Mouse (Mus musculus) liver, embryonic 15.5 days (tissue): ENCODE data around the gene Txlng. TPM values are rescaled to one million over a fixed set of nuclear protein-coding genes. Genes with fewer than 3 reads are reported as not detected.
A peak's percentile ranks its signal among the peaks of the same experiment; 100 is the strongest.

ENCODE experiments used
- ATAC-seq: fragments of 200-750 bp; cut with Nextera tagmentation; 2 replicates; pipeline ENCODE4 v1.8.0; 2017; ENCODE audit warnings: moderate number of reproducible peaks, mild to moderate bottlenecking, moderate library complexity; ENCODE audit not compliant: insufficient read depth
- H3K27ac ChIP-seq: fragments of 300-500 bp; sonication (generic); replicated peaks from 2 replicates; pipeline ENCODE4 v1.5.1; 2015; ENCODE audit warnings: mild to moderate bottlenecking, inconsistent platforms
- H3K27me3 ChIP-seq: fragments of 300-500 bp; sonication (generic); 2 replicates; pipeline ENCODE4 v1.6.1; 2015; ENCODE audit warnings: mild to moderate bottlenecking, inconsistent platforms
- H3K36me3 ChIP-seq: fragments of 300-500 bp; sonication (generic); replicated peaks from 2 replicates; pipeline ENCODE4 v1.6.1; 2015; ENCODE audit warnings: moderate library complexity, mild to moderate bottlenecking, inconsistent platforms
- H3K4me1 ChIP-seq: fragments of 300-500 bp; sonication (generic); replicated peaks from 2 replicates; pipeline ENCODE4 v1.6.1; 2015; ENCODE audit warnings: inconsistent platforms
- H3K4me2 ChIP-seq: fragments of 300-500 bp; sonication (generic); 2 replicates; pipeline ENCODE4 v1.6.1; 2015; ENCODE audit warnings: moderate library complexity, mild to moderate bottlenecking, inconsistent platforms
- H3K4me3 ChIP-seq: fragments of 300-500 bp; sonication (generic); replicated peaks from 2 replicates; pipeline ENCODE4 v1.5.1; 2015; ENCODE audit warnings: mild to moderate bottlenecking, inconsistent platforms
- H3K9ac ChIP-seq: fragments of 300-500 bp; sonication (generic); 2 replicates; pipeline ENCODE4 v1.6.1; 2015; ENCODE audit warnings: moderate library complexity, mild to moderate bottlenecking, inconsistent platforms
- H3K9me3 ChIP-seq: fragments of 300-500 bp; sonication (generic); replicated peaks from 2 replicates; pipeline ENCODE4 v1.6.1; 2016; ENCODE audit warnings: inconsistent platforms
- WGBS: fragments of 180-500 bp; shearing (Covaris S2); methylation state at CpG from one replicate; pipeline ENCODE4 v1.1.7; 2015; ENCODE audit warnings: mixed read lengths; ENCODE audit not compliant: insufficient replicate concordance; 5-methylcytosine and 5-hydroxymethylcytosine counted together
- polyA plus RNA-seq: library from polyadenylated mRNA; unstranded; fragments of >200 nt; fragmentation: Nextera tagmentation; extraction: Ambion mirVana; gene quantifications from 2 replicates; pipeline ENCODE4 v1.2.1, GENCODE M21; 2015

Txlng gene
- polyA plus RNA-seq, 1 experiment from 2014 or later = 6.9 TPM

DNA sequence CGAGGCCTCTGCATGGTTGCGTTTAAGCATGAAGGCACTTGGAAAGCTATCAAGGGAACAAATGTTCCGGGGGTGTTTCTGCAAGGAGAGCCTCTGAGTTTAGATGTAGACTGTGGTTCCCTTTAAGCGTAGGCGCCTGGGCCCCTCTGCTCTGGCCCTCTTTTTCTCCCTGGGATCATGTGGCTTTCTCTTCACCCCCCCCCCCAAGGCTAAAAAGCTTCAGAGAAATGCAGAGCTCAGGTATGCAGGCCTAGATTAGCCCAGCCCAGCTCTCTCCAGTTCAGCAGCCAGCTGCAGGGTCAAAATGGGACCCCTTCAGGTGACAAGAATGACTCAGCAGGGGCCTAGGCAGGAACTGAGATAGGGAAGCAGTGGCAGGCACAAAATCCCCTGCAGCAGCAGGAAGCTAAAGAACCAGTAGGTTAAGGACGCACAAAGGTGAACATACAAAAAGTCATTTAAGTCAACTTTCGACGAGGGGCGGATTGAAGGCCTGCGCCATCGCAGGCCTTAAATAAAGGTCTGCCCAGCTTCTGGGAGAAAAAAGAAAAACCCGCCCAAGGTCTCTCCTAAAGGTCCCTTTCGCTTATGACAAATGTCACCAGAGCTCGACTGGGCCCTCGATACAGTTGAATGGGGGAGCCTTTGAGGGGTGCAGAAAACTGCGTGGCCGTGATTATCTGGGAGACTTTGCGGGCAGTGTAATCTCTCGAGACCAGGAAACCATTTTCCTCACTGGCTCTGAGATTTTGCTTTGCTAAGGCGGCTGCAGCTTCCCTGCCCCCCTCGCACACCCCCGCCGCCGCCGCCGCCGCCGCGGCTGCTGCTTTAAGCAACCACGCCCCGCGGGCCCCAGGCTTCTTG lies 69.8 kb downstream of the Txlng start:
- 21% methylated on average over 32 of the region's 32 CpGs for WGBS
- ATAC-seq = no peak
- Histone ChIP-seq H3K4me2 (peak overlapping the region; percentile 75), H3K4me1 (peaks cover 12% of the 10 kb centered on the region), H3K4me3 (peak overlapping the region; percentile 74), H3K27ac (peak overlapping the region; percentile 79), H3K9me3 (no peaks in the 10 kb centered on the region), H3K27me3 (no peaks in the 10 kb centered on the region), H3K36me3 (peaks cover 14% of the 10 kb centered on the region), H3K9ac (peak overlapping the region; percentile 57)

DNA sequence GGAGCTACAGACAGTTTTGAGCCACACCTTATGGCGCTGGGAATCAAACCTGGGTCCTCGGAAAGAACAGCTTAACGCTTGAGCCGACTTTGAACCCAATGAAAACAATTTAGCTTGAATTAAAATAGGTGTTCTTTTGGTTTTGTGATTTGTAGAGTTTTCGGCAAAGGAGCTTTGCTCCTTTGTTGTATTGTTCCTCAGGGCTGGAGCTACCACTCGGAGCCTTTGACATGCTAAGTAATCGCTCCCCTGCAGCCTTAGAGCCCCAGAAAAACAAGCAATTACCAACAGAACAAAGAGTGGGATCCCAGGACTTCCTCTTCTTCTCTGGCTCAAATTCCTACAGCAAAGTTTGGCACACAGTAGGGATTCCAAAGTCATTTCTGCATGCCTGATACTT lies 73.2 kb downstream of the Txlng start:
- Histone ChIP-seq H3K9ac (no peak overlapping the region), H3K36me3 (no peaks in the 10 kb centered on the region), H3K9me3 (no peaks in the 10 kb centered on the region), H3K4me2 (no peak overlapping the region), H3K27me3 (0 out of 2 replicates have a peak, but pooled peaks cover 4% of the 10 kb centered on the region), H3K27ac (no peak overlapping the region), H3K4me3 (no peak overlapping the region), H3K4me1 (peaks cover 12% of the 10 kb centered on the region)
- ATAC-seq = no peak
- 73% methylated on average over 7 of the region's 7 CpGs for WGBS

DNA sequence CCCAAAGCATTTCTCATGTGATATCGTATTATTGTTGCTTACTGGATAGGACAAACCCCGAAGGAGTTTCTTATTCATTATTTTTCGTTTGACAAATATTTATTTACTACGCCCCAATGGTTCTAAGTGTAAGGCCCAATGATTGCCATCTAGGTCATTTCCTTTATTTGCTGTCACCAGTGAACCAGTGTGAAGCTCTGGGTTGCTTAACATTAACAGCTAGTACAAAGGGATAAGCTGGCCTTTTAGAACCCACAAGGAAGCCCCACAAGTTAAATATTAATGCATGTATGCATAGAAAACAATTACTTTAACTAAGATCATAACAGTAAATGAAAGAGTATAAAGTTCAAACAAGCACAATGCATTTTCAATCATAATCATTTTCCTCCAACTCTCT lies 74.9 kb downstream of the Txlng start:
- Histone ChIP-seq H3K4me2 (no peak overlapping the region), H3K36me3 (no peaks in the 10 kb centered on the region), H3K27ac (no peak overlapping the region), H3K4me3 (no peak overlapping the region), H3K27me3 (0 out of 2 replicates have a peak, but pooled peaks cover 4% of the 10 kb centered on the region), H3K4me1 (peaks cover 8% of the 10 kb centered on the region), H3K9ac (no peak overlapping the region), H3K9me3 (no peaks in the 10 kb centered on the region)
- 64% methylated on average over 4 of the region's 4 CpGs for WGBS
- no peak for ATAC-seq

DNA sequence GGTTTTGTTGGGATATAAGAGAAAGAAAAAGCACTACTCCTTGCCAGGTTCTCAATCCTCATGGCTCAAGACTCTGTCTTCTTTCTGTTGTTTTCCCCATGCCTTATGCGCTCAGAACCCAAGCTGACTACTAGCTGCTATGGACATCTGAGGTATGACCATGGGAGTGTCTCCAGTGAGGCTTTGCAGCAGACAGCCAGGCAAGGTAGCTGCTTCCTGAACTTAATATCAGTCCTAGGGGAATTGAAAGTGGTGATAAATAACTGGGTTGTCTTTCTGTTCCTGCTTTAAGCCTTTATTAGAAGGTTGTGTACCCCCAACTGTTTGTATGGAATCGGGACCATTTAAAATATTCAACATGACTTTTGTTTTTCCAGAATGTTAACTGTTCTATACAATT lies 76.8 kb downstream of the Txlng start:
- H3K4me2 ChIP-seq = no peak overlapping the region
- no peaks in the 10 kb centered on the region for H3K36me3 ChIP-seq
- H3K9me3 ChIP-seq = no peaks in the 10 kb centered on the region
- no peaks in the 10 kb centered on the region for H3K4me1 ChIP-seq
- no peak overlapping the region for H3K4me3 ChIP-seq
- 73% methylated on average over 2 of the region's 2 CpGs for WGBS
- H3K27ac ChIP-seq = no peak overlapping the region
- no peak overlapping the region for H3K9ac ChIP-seq
- ATAC-seq = no peak
- H3K27me3 ChIP-seq = peaks cover 9% of the 10 kb centered on the region; the same call in 1 of the 2 replicates

DNA sequence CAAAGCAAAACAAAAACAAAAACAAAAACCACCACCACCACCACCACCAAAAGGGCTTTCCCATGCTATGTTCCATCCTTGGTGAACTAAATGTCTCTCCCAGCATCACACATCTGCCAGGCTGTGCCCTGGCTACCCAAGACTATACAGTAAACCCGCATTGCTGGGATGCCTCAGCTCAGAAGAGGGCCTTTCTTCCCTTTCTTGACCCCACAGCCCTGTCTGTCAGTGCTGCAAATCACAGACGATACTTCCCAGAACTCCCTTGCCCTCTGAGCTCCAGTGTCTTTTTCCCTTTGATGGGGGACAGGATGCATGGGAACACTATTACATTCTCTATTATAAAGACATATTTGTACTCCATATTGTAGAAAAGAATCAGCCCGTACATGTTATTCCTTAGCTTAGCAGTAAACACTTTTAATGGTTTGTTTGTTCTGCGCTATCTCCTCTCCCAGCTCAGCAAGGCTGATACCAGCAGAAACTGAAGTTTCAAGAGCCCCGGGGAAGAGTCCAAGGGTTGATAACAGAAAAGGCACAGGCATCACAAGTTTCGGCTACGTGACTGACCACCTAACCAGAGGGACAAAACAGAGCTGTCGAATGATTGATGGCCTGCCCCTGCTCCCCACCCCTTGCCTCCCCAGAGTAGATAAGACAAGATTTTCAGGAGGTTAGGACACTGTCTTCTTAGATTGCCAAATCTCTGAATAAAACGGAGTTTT lies 80.4 kb downstream of the Txlng start:
- Histone ChIP-seq H3K9ac (no peak overlapping the region), H3K36me3 (no peaks in the 10 kb centered on the region), H3K9me3 (no peaks in the 10 kb centered on the region), H3K4me2 (no peak overlapping the region), H3K4me3 (no peak overlapping the region), H3K27ac (no peak overlapping the region), H3K27me3 (peaks cover 9% of the 10 kb centered on the region; the same call in 1 of the 2 replicates), H3K4me1 (no peaks in the 10 kb centered on the region)
- WGBS = 37% methylated on average over 9 of the region's 9 CpGs
- ATAC-seq = peak; percentile 25; the same call in 1 of the 2 replicates

DNA sequence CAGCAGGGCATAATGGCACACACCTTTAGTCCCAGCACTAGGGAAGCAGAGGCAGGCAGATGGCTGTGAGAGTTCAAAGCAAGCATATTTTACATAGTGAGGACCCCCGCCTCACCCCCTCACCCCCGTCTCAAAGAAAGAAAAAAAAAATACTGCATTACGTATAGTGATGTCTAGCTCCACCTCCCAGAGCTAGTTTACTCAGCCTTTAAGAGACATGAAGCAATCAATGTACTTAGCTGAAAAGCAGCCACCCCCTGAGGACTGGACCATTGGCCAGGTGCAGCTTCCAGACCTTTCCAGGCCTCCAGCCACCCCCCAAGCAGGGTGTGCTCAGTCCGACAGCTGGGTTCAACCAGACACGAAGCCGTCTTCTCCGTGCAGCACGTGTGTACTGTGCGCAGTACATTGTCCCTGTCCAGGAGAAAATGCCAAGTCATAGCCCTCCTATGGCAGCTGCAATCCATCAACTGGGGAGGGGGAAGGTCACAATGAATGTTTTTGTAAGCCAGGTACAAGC lies 93.1 kb downstream of the Txlng start:
- Histone ChIP-seq H3K9ac (peak overlapping the region; percentile 58), H3K27me3 (no peaks in the 10 kb centered on the region), H3K36me3 (no peaks in the 10 kb centered on the region), H3K4me1 (peaks cover 9% of the 10 kb centered on the region), H3K27ac (peak overlapping the region; percentile 90), H3K4me2 (peak overlapping the region; percentile 72), H3K4me3 (peak overlapping the region; percentile 61), H3K9me3 (no peaks in the 10 kb centered on the region)
- 28% methylated on average over 9 of the region's 9 CpGs for WGBS
- ATAC-seq = peak; percentile 86

DNA sequence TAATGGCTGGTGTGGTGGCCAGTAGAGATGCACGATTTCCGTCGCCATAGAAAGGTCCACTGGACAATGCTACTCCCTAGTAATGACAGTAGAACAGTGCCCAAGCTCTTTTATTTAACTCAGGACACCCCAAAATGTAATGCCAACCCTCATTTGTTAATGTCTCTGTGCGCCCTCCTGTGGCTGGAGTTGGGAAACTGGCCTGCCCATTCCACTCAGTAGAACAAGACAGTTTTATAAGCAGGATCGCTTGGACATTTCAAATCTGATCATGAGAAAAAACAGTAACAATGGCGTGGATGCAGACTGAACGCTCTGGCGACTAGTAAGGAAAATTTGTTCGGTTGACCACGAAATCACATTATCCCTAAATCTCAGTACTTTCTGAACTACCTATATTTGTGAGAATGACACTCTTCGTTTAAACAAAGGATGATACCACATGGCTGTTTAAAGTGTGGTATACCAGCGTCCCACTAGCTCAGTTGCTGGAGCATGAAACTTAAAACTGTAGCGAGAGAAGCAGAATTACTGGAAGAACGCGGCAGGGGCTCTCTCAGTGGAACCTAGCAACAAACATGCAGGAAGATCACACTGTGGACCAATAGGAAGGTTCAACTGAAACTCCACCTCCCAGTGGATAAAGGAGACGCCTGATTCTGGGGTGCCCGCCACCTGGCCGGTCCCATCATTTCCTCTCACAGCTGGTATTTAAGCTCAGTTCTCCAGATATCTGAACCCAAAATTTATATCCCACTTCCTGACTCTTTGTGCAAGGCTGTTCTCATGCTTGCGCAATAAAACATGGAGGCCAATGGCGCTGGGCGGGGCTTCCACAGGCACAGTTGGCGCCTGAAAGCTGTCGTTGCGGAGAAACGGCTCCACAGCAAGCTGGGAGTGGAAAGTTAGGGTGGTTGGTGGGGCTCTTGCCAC lies 94.0 kb downstream of the Txlng start:
- Histone ChIP-seq H3K4me3 (peak overlapping the region; percentile 61), H3K4me2 (peak overlapping the region; percentile 72), H3K27me3 (no peaks in the 10 kb centered on the region), H3K36me3 (no peaks in the 10 kb centered on the region), H3K4me1 (peaks cover 9% of the 10 kb centered on the region), H3K9me3 (no peaks in the 10 kb centered on the region), H3K27ac (peak overlapping the region; percentile 90), H3K9ac (peak overlapping the region; percentile 58)
- peak; percentile 85 for ATAC-seq
- WGBS = 19% methylated on average over 25 of the region's 25 CpGs

DNA sequence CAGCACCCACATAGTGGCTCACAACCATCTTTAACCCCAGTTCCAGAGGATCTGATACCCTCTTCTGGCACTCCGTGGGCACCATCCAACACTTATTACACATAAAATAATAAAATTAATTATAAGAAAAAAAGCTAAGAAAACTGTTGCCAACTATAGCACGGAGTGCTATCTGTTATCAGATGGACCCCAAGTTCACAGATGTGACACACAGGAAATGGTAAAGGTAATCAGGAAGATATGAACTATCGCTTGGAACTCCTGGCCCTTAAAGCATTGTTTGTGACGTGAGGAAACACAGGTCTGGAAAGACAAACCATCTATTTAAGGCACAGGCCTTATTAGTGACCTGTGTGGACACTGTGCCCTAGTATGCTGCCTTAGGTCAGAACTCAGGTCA lies 99.2 kb downstream of the Txlng start:
- Histone ChIP-seq H3K27ac (no peak overlapping the region), H3K4me3 (no peak overlapping the region), H3K27me3 (no peaks in the 10 kb centered on the region), H3K9me3 (no peaks in the 10 kb centered on the region), H3K4me2 (no peak overlapping the region), H3K4me1 (peaks cover 10% of the 10 kb centered on the region), H3K9ac (no peak overlapping the region), H3K36me3 (no peaks in the 10 kb centered on the region)
- ATAC-seq = no peak
- WGBS = 45% methylated on average over 4 of the region's 4 CpGs
